Mouse (Mus musculus): Measurements from ENCODE around the gene Necab3. TPM values are rescaled to one million over a fixed set of nuclear protein-coding genes. Genes with fewer than 3 reads are reported as not detected.
A peak's percentile ranks its signal among the peaks of the same experiment; 100 is the strongest.

Necab3 gene
- polyA plus RNA-seq, 1 experiment from 2014 or later: 17.4 TPM

DNA sequence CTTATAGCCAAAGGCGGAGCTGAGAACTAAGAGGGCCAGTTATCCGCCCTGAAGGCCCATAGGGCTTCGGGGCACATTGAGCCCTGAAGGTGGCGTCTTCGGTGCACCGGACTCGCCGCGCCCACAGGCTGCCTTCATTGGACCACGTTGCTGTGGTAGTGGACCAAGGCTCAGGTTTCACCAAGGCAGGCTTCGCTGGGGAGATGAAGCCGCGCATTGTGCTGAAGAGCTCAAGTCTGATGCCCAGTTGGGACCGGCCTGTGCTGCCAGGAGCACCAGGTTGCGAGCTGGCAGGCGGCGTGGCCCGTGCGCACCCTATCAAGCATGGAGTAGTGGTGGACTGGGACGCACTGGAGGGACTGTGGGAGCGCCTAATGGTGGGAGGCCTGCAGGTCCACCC lies 6.8 kb downstream of the Necab3 start:
- H3K4me1 ChIP-seq (replicated peaks): peaks cover 46% of the 10 kb centered on the region
- H3K36me3 ChIP-seq: no peaks in the 10 kb centered on the region
- peak overlapping the region; percentile 39 for H3K4me2 ChIP-seq
- 0 out of 2 replicates have a peak overlapping the region, but pooled peaks have one; percentile 43 for H3K9ac ChIP-seq
- H3K4me3 ChIP-seq: 0 out of 2 replicates have a peak overlapping the region, but pooled peaks have one; percentile 9
- no peak; the same call in 1 of the 2 replicates for ATAC-seq (ENCODE audit: low read depth)
- no peaks in the 10 kb centered on the region for H3K9me3 ChIP-seq
- WGBS: 34% methylated on average over 21 of the region's 21 CpGs
- peak overlapping the region; percentile 49; the same call in 1 of the 2 replicates for H3K27ac ChIP-seq (replicated peaks)
- H3K27me3 ChIP-seq: peaks cover 28% of the 10 kb centered on the region

DNA sequence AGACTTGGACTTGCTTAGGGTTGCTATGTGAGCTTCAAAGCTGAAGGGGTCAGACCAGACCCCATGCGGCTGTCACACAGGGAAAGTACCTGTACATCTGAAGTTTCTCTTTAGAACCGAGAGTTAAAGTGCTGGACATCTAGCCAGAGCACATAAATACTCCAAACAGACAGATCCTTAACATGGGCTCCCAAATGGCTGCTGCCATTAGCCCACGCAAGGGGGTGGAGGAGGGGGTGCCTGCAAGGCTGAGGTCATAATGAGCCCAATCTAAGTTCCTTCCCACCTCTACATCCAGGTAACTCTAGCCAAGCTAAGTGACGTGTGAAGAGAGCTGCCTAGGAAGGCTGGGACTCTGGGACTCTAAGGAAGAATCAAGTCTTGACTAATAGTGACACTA lies 7.2 kb downstream of the Necab3 start, which contains the start of gene Actl10:
Actl10 (plus strand) TSS at position 301 of the 400 bp plus-strand sequence.
- no peaks in the 10 kb centered on the region for H3K36me3 ChIP-seq
- H3K9ac ChIP-seq: peak within 1 kb of the TSS; percentile 43; the same call in 1 of the 2 replicates
- peaks cover 28% of the 10 kb centered on the region for H3K27me3 ChIP-seq
- 79% methylated on average over 4 of the region's 4 CpGs for WGBS
- H3K9me3 ChIP-seq: no peaks in the 10 kb centered on the region
- peak within 1 kb of the TSS; percentile 49 for H3K27ac ChIP-seq (replicated peaks)
- H3K4me2 ChIP-seq: peak within 1 kb of the TSS; percentile 39
- peak within 1 kb of the TSS; percentile 9; the same call in 1 of the 2 replicates for H3K4me3 ChIP-seq
- peaks cover 45% of the 10 kb centered on the region for H3K4me1 ChIP-seq (replicated peaks)
- ATAC-seq (ENCODE audit: low read depth): no peak

DNA sequence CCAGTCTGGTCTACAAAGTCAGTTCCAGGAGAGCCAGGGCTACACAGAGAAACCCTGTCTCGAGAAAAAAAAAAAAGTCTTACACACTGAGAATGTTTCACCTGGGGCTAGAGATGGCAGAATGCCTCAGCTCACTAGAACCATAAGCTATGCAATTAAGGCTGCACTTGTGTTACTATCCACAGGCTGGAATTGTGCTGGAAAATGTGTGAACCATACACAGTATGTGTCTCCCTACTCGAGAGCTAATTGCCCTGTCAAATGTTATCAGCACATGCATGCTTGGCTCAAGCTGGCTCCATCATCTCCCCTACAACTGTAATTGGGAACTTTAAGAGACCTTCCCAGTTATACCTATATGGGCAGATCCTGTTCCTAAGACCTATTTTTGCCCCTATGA lies 7.8 kb downstream of the Necab3 start:
- no peak for ATAC-seq (ENCODE audit: low read depth)

DNA sequence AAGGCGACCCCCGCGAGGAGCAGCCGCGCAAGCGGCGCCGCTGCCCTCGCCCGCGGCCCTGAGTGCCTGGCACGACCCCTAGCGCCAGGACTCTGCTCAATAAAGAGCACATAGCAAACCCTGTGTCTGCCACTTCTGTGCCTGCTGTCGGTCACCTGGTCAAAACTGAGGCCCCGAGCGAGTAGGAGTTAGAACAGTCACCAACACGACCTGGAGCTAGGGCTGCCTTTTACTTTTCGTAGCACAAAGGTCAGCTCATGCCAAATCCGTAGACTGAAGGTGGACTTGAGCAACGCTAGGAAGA lies 8.9 kb downstream of the Necab3 start:
- Histone ChIP-seq H3K36me3 (no peaks in the 10 kb centered on the region), H3K4me1 (replicated peaks) (peaks cover 36% of the 10 kb centered on the region), H3K9me3 (no peaks in the 10 kb centered on the region), H3K27ac (replicated peaks) (no peak overlapping the region), H3K27me3 (peaks cover 28% of the 10 kb centered on the region), H3K4me3 (peak overlapping the region; percentile 44), H3K4me2 (peak overlapping the region; percentile 85), H3K9ac (peak overlapping the region; percentile 70)
- WGBS: 15% methylated on average over 20 of the region's 20 CpGs
- ATAC-seq (ENCODE audit: low read depth): no peak

More for the DNA sequence above, 7.8 kb downstream of the Necab3 start:
- H3K4me2 ChIP-seq: no peak overlapping the region
- peaks cover 45% of the 10 kb centered on the region for H3K4me1 ChIP-seq (replicated peaks)
- H3K27me3 ChIP-seq: peaks cover 28% of the 10 kb centered on the region
- H3K4me3 ChIP-seq: no peak overlapping the region
- H3K9ac ChIP-seq: no peak overlapping the region
- H3K9me3 ChIP-seq: no peaks in the 10 kb centered on the region
- no peaks in the 10 kb centered on the region for H3K36me3 ChIP-seq
- 76% methylated on average over 2 of the region's 2 CpGs for WGBS
- H3K27ac ChIP-seq (replicated peaks): no peak overlapping the region

DNA sequence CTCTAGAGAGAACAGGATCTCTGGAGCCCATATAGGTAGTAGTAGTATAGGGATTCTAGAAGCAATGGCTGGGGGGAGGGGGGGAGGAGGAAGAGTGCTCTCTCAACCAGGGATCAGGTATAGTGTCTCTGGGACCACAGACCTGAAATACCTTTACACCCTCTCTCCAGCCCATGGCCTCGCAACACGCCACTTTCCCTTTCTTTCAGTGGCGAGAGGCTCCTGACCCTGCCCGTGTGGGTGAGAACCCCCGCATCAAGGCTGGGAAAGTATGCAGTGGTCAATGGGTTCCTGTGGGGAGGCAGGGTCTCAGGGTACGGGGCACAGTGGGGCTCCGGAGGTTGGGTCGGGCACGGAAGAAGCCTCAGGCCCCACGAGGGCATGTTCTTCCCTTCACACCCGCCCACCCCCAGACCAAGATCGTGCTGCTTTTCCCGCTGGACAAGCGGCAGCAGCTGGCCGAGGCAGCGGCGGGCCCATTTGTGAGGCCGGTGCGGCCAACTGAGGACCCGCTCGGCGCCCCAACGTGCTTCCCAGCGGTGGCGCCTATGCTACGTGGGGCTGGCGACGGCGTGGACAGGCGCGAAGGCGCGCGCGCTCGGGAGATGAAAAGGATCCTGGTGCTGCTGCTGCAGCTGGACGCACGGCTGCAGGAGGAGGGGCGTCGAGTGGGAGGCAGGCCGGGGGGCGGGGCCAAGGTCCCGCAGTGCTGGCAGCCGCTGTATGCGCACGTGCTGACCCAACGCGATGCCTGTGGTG lies 9.4 kb downstream of the Necab3 start:
- 2% methylated on average over 48 of the region's 48 CpGs for WGBS
- no peaks in the 10 kb centered on the region for H3K9me3 ChIP-seq
- ATAC-seq (ENCODE audit: low read depth): peak; percentile 74
- H3K27ac ChIP-seq (replicated peaks): no peak overlapping the region
- peak overlapping the region; percentile 44 for H3K4me3 ChIP-seq
- peaks cover 36% of the 10 kb centered on the region for H3K4me1 ChIP-seq (replicated peaks)
- H3K36me3 ChIP-seq: no peaks in the 10 kb centered on the region
- peak overlapping the region; percentile 70 for H3K9ac ChIP-seq
- peak overlapping the region; percentile 85 for H3K4me2 ChIP-seq
- H3K27me3 ChIP-seq: peaks cover 28% of the 10 kb centered on the region

DNA sequence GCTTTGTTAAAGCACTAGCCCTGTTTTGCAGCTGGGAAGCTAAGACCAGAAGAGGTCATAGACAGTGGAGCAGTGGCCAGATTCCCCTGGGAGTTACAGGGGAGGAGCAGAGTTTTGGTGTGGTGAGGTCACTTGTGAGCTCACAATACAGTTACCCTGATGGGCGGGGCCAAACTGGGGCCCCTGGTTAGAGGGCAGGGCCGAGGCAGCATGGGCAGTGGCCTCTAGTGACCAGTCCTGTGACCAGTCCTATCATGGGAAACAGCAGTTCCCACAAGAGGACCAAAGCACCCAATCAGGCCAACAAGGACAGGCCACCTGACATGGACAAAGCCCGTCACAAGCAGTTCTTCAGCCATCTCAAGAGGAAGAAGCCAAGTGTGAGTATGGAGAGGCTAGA lies 10.0 kb downstream of the Necab3 start:
- Histone ChIP-seq H3K4me2 (peak overlapping the region; percentile 85), H3K9me3 (no peaks in the 10 kb centered on the region), H3K36me3 (no peaks in the 10 kb centered on the region), H3K27ac (replicated peaks) (no peak overlapping the region), H3K27me3 (peaks cover 28% of the 10 kb centered on the region), H3K4me1 (replicated peaks) (peaks cover 36% of the 10 kb centered on the region), H3K4me3 (peak overlapping the region; percentile 44; the same call in 1 of the 2 replicates), H3K9ac (no peak overlapping the region)
- WGBS: 42% methylated on average over 3 of the region's 3 CpGs
- ATAC-seq (ENCODE audit: low read depth): no peak

DNA sequence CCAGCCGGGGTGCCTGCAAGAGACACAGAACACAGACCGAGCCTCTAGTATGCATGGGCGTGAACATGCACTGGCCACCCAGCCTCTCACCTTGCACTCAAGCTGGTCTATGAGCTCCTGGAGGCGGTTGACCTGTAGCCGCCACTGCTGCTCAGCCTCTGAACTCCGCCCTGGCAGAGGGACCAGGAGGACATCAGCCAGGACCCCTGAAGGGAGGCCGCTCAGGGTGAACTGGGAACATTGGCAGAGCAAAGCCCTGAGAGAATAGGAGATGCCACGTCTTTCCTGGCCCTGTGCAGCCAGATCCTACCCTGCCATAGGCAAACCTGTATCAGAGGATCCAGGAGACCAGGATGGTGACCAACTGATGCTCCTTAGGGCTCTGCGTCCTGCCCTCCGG lies 12.0 kb downstream of the Necab3 start, which contains the start of gene 1700003F12Rik:
1700003F12Rik (plus strand) TSS at position 375 of the 400 bp plus-strand sequence.
- H3K4me3 ChIP-seq: no peak within 1 kb of the TSS
- H3K4me1 ChIP-seq (replicated peaks): peaks cover 19% of the 10 kb centered on the region
- 0 out of 2 replicates have a peak, but pooled peaks cover under 1% of the 10 kb centered on the region for H3K36me3 ChIP-seq
- no peaks in the 10 kb centered on the region for H3K9me3 ChIP-seq
- H3K27me3 ChIP-seq: peaks cover 21% of the 10 kb centered on the region
- no peak within 1 kb of the TSS for H3K4me2 ChIP-seq
- H3K9ac ChIP-seq: no peak within 1 kb of the TSS
- ATAC-seq (ENCODE audit: low read depth): no peak
- H3K27ac ChIP-seq (replicated peaks): no peak within 1 kb of the TSS
- 92% methylated on average over 10 of the region's 10 CpGs for WGBS

DNA sequence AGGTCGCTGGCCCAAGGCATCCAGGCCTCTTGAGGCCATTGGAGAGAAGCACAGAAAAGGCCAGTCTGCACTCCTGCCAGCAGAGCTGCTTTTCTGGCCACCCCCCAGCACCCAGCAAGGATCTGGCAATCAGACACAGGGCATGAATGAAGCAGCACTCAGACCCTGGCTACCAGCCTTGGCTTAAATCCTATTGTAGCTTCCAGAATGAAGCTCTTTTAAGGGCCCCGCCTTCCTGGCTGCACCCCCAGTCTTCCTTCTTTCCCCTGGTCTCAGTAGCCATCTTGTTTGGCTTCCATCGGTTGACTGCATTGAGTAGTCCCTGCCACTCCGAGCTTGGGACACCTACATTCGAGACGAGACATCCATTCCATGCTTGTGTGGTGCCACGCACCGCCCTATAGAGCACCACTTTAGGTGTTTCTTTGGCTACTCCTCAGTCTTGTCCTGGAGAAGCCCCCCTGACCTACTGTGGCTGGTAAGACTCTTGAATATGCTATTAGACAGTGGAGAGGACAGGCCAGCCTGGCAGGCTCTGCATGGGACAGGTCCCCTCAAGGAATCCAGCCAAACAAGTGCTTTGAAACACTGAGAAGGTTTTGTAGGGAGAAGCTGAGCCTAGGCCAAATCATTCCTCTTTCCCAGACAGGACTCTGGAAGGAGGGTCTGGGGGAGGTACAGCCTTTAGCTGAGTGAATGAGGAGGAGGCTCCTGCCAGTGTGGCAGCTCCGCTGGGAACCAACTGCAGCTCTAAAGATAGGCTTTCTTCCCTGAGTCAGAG lies 14.9 kb downstream of the Necab3 start:
- no peaks in the 10 kb centered on the region for H3K9me3 ChIP-seq
- no peaks in the 10 kb centered on the region for H3K27me3 ChIP-seq
- no peak overlapping the region for H3K4me2 ChIP-seq
- no peak overlapping the region for H3K4me3 ChIP-seq
- ATAC-seq (ENCODE audit: low read depth): peak; percentile 36; the same call in 1 of the 2 replicates
- 84% methylated on average over 9 of the region's 9 CpGs for WGBS
- peak overlapping the region; percentile 10; the same call in 1 of the 2 replicates for H3K27ac ChIP-seq (replicated peaks)
- no peak overlapping the region for H3K9ac ChIP-seq
- H3K36me3 ChIP-seq: 0 out of 2 replicates have a peak, but pooled peaks cover 5% of the 10 kb centered on the region
- H3K4me1 ChIP-seq (replicated peaks): peaks cover 11% of the 10 kb centered on the region

DNA sequence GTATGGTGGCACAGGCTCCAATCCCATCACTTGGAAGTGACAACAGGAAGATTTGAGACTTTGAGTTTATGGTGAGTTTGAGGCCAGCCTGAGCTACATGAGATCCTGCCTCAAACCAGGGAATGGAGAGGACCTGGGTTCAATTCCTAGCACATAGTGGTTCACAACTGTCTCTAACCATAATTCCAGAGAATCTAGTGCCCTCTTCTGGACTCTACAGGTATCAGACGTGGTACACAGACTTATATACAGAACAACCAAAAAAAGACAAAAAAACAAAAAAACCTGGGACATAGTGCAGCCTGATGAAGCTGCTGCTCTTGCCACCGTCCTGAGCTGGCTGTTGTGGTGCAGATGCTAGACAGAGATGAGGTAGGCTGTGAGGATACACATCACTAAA lies 17.1 kb downstream of the Necab3 start:
- no peaks in the 10 kb centered on the region for H3K27me3 ChIP-seq

DNA sequence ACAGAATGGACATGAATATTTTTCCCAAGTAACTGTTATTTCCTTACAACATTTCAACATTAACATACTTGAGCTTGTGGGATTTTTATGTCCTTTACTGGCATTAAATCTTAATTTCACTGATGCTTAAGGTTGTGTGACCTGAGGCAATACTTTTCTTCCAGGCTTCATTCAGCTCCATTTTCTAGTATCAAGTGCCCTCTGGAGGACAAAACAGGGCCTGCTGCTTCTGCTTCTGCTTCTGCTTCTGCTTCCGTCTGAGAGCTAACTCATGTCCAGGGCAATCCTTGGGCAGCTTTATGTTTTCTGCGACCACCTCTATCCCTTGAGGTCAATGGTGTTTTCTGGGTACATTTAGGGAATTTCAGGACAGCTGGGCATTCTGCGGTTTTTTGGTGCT lies 19.0 kb downstream of the Necab3 start:
- no peak overlapping the region for H3K4me2 ChIP-seq
- WGBS: 71% methylated on average over 3 of the region's 3 CpGs
- peaks cover 33% of the 10 kb centered on the region for H3K36me3 ChIP-seq
- H3K9me3 ChIP-seq: no peaks in the 10 kb centered on the region
- H3K4me3 ChIP-seq: no peak overlapping the region
- H3K4me1 ChIP-seq (replicated peaks): peaks cover 25% of the 10 kb centered on the region
- no peak for ATAC-seq (ENCODE audit: low read depth)
- H3K9ac ChIP-seq: 0 out of 2 replicates have a peak overlapping the region, but pooled peaks have one; percentile 31
- H3K27ac ChIP-seq (replicated peaks): no peak overlapping the region
- H3K27me3 ChIP-seq: no peaks in the 10 kb centered on the region

More for the DNA sequence above, 17.1 kb downstream of the Necab3 start:
- WGBS: 83% methylated on average over 2 of the region's 2 CpGs
- Histone ChIP-seq H3K9ac (no peak overlapping the region), H3K27ac (replicated peaks) (no peak overlapping the region), H3K4me3 (no peak overlapping the region), H3K36me3 (peaks cover 14% of the 10 kb centered on the region), H3K4me1 (replicated peaks) (peaks cover 25% of the 10 kb centered on the region), H3K9me3 (no peaks in the 10 kb centered on the region), H3K4me2 (no peak overlapping the region)
- ATAC-seq (ENCODE audit: low read depth): no peak

DNA sequence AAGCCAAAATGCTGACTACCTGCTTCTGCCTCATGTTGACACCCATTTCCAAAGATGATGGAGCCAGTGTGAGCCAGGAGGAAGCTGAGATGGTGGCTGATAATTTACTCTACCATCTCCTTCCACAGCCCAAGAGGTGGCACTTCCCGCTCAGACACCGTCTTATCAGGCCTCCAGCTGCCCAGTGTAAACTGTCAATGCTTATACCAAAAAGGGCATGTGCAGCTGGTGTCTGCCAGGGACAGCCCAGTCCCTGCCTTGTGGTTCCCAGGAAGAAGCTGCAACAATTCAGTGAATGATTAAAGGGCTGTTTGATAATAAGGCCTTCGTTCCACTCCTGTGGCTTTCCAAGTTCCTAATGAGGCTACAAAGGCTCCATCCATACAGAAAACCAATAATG lies 20.0 kb downstream of the Necab3 start:
- peaks cover 25% of the 10 kb centered on the region for H3K4me1 ChIP-seq (replicated peaks)
- ATAC-seq (ENCODE audit: low read depth): peak; percentile 49; the same call in 1 of the 2 replicates
- no peak overlapping the region for H3K4me2 ChIP-seq
- H3K27me3 ChIP-seq: no peaks in the 10 kb centered on the region
- 0 out of 2 replicates have a peak overlapping the region, but pooled peaks have one; percentile 46 for H3K27ac ChIP-seq (replicated peaks)
- peaks cover 43% of the 10 kb centered on the region for H3K36me3 ChIP-seq
- WGBS: 40% methylated on average over 3 of the region's 3 CpGs
- no peaks in the 10 kb centered on the region for H3K9me3 ChIP-seq
- H3K9ac ChIP-seq: no peak overlapping the region
- no peak overlapping the region for H3K4me3 ChIP-seq

DNA sequence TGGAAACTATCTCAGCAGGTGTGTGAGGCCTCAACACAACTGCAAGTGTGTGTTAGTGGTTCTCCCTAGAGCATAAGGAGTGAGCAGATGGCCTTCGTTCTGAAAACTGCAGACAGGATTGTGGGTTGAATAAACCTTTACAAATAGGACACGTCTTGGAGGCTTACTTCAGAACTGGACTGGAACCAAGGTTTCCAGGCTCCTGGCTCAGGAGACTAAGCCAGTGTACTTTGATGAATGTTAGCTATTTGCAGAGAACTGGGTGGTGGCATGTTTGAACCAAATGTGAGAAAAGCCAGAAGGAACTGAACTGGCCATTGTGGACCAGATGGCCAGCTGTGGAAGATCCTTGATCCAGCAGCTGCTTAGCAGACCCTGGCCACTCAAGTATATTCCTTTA lies 20.4 kb downstream of the Necab3 start:
- 0 out of 2 replicates have a peak overlapping the region, but pooled peaks have one; percentile 46 for H3K27ac ChIP-seq (replicated peaks)
- no peak overlapping the region for H3K4me3 ChIP-seq
- peaks cover 45% of the 10 kb centered on the region for H3K36me3 ChIP-seq
- 44% methylated on average over 2 of the region's 2 CpGs for WGBS
- H3K4me1 ChIP-seq (replicated peaks): peaks cover 25% of the 10 kb centered on the region
- no peak overlapping the region for H3K9ac ChIP-seq
- H3K27me3 ChIP-seq: no peaks in the 10 kb centered on the region
- no peak overlapping the region for H3K4me2 ChIP-seq
- no peaks in the 10 kb centered on the region for H3K9me3 ChIP-seq
- no peak for ATAC-seq (ENCODE audit: low read depth)

Measured in neural tube, embryonic 13.5 days (tissue).